Mouse (Mus musculus) midbrain, embryonic 11.5 days (tissue): ENCODE measurements at regions not wholly inside any gene's neighbourhood (a gene's known extent, or its start where the extent isn't known, plus 50 kb on each side); places are given as distances from the start of the nearest gene placed in this dataset.

Source experiments
- ATAC-seq: fragments of 200-750 bp; cut with Nextera tagmentation; 2 replicates; pipeline ENCODE4 v1.8.0; 2017; ENCODE audit warnings: moderate TSS enrichment, moderate library complexity; ENCODE audit not compliant: low FRiP score
- DNase-seq: peaks from one replicate; pipeline ENCODE4 v3.0.0; 2015; ENCODE audit warnings: low spot score; ENCODE audit errors: missing footprints
- H3K27ac ChIP-seq: fragments of 300-500 bp; sonication (generic); 2 replicates; pipeline ENCODE4 v1.5.1; 2014; ENCODE audit warnings: low read depth, low read length
- H3K27me3 ChIP-seq: fragments of 300-500 bp; sonication (generic); 2 replicates; pipeline ENCODE4 v1.6.1; 2014; ENCODE audit warnings: mild to moderate bottlenecking, low read length, moderate library complexity, mixed read lengths; ENCODE audit not compliant: control insufficient read depth, insufficient read depth
- H3K36me3 ChIP-seq: fragments of 300-500 bp; sonication (generic); 2 replicates; pipeline ENCODE4 v1.6.1; 2014; ENCODE audit warnings: mild to moderate bottlenecking, low read length, moderate library complexity, mixed read lengths; ENCODE audit not compliant: control insufficient read depth, insufficient read depth
- H3K4me1 ChIP-seq: fragments of 300-500 bp; sonication (generic); 2 replicates; pipeline ENCODE4 v1.6.1; 2014; ENCODE audit warnings: low read length; ENCODE audit not compliant: control insufficient read depth, insufficient read depth
- H3K4me2 ChIP-seq: fragments of 300-500 bp; sonication (generic); 2 replicates; pipeline ENCODE4 v1.6.1; 2014; ENCODE audit warnings: mild to moderate bottlenecking, moderate library complexity
- H3K4me3 ChIP-seq: fragments of 300-500 bp; sonication (generic); 2 replicates; pipeline ENCODE4 v1.5.1; 2014; ENCODE audit warnings: low read depth, low read length
- H3K9ac ChIP-seq: fragments of 300-500 bp; sonication (generic); 2 replicates; pipeline ENCODE4 v1.6.1; 2014; ENCODE audit warnings: low read length
- H3K9me3 ChIP-seq: fragments of 300-500 bp; sonication (generic); 2 replicates; pipeline ENCODE4 v1.6.1; 2016; ENCODE audit warnings: low read length; ENCODE audit not compliant: control insufficient read depth
- WGBS: fragments of 180-500 bp; shearing (Covaris S2); extraction: QIAGEN DNeasy Blood & Tissue Kit; methylation state at CpG from one replicate; pipeline ENCODE4 v1.1.7; 2014; 5-methylcytosine and 5-hydroxymethylcytosine counted together

- no peak overlapping the region for H3K4me3 ChIP-seq
- no peaks in the 10 kb centered on the region for H3K9me3 ChIP-seq
- WGBS: 63% methylated on average over 3 of the region's 3 CpGs
- DNase-seq: no peak
- peaks cover 4% of the 10 kb centered on the region for H3K27me3 ChIP-seq
- no peak overlapping the region for H3K9ac ChIP-seq
- H3K4me2 ChIP-seq: no peak overlapping the region
- 0 out of 2 replicates have a peak, but pooled peaks cover 6% of the 10 kb centered on the region for H3K4me1 ChIP-seq
- no peaks in the 10 kb centered on the region for H3K36me3 ChIP-seq
- ATAC-seq: no peak
- no peak overlapping the region for H3K27ac ChIP-seq
Observed at GRCm38 (mm10) chr1:13859723-13860122, 2233.4 kb downstream of the 4930444P10Rik start.

GRCm38 (mm10) chr1:13858371-13859018 lies 2234.6 kb downstream of the 4930444P10Rik start:
- Histone ChIP-seq H3K36me3 (no peaks in the 10 kb centered on the region), H3K4me1 (0 out of 2 replicates have a peak, but pooled peaks cover 6% of the 10 kb centered on the region), H3K9me3 (no peaks in the 10 kb centered on the region), H3K4me3 (no peak overlapping the region), H3K4me2 (no peak overlapping the region), H3K9ac (no peak overlapping the region), H3K27ac (no peak overlapping the region), H3K27me3 (peaks cover 4% of the 10 kb centered on the region)
- WGBS: 52% methylated on average over 6 of the region's 6 CpGs
- DNase-seq (no peak), ATAC-seq (no peak)

GRCm38 (mm10) chr1:13856998-13857397 lies 2236.1 kb downstream of the 4930444P10Rik start:
- Histone ChIP-seq H3K9me3 (no peaks in the 10 kb centered on the region), H3K9ac (no peak overlapping the region), H3K27me3 (peaks cover 4% of the 10 kb centered on the region), H3K4me1 (0 out of 2 replicates have a peak, but pooled peaks cover 6% of the 10 kb centered on the region), H3K4me2 (no peak overlapping the region), H3K4me3 (no peak overlapping the region), H3K27ac (no peak overlapping the region), H3K36me3 (no peaks in the 10 kb centered on the region)
- ATAC-seq (no peak), DNase-seq (no peak)
- 79% methylated on average over 2 of the region's 2 CpGs for WGBS

GRCm38 (mm10) chr1:13851144-13851543 lies 2242.0 kb downstream of the 4930444P10Rik start:
- 93% methylated on average over 5 of the region's 5 CpGs for WGBS
- no peak for DNase-seq

GRCm38 (mm10) chr1:13849071-13849470 lies 2244.1 kb downstream of the 4930444P10Rik start:
- no peak for ATAC-seq
- no peak overlapping the region for H3K27ac ChIP-seq
- 85% methylated on average over 4 of the region's 4 CpGs for WGBS
- H3K4me2 ChIP-seq: no peak overlapping the region
- no peaks in the 10 kb centered on the region; the same call in 1 of the 2 replicates for H3K27me3 ChIP-seq
- H3K4me1 ChIP-seq: no peaks in the 10 kb centered on the region
- no peak for DNase-seq
- no peaks in the 10 kb centered on the region for H3K9me3 ChIP-seq
- H3K9ac ChIP-seq: no peak overlapping the region
- H3K36me3 ChIP-seq: no peaks in the 10 kb centered on the region
- no peak overlapping the region for H3K4me3 ChIP-seq

More at GRCm38 (mm10) chr1:13851144-13851543, 2242.0 kb downstream of the 4930444P10Rik start:
- Histone ChIP-seq H3K9ac (no peak overlapping the region), H3K9me3 (no peaks in the 10 kb centered on the region), H3K4me1 (no peaks in the 10 kb centered on the region), H3K4me3 (no peak overlapping the region), H3K27me3 (no peaks in the 10 kb centered on the region), H3K36me3 (no peaks in the 10 kb centered on the region), H3K4me2 (no peak overlapping the region), H3K27ac (no peak overlapping the region)
- no peak for ATAC-seq

GRCm38 (mm10) chr1:13846336-13846865 lies 2246.7 kb downstream of the 4930444P10Rik start:
- Histone ChIP-seq H3K9me3 (no peaks in the 10 kb centered on the region), H3K9ac (no peak overlapping the region), H3K4me2 (no peak overlapping the region), H3K27me3 (no peaks in the 10 kb centered on the region; the same call in 1 of the 2 replicates), H3K36me3 (no peaks in the 10 kb centered on the region), H3K4me1 (no peaks in the 10 kb centered on the region), H3K27ac (no peak overlapping the region), H3K4me3 (no peak overlapping the region)
- DNase-seq (no peak), ATAC-seq (no peak)
- 71% methylated on average over 15 of the region's 15 CpGs for WGBS

GRCm38 (mm10) chr1:13840309-13840622 lies 2252.9 kb downstream of the 4930444P10Rik start:
- Histone ChIP-seq H3K9me3 (no peaks in the 10 kb centered on the region), H3K4me1 (no peaks in the 10 kb centered on the region), H3K36me3 (no peaks in the 10 kb centered on the region), H3K4me2 (no peak overlapping the region), H3K9ac (no peak overlapping the region), H3K4me3 (no peak overlapping the region), H3K27me3 (no peaks in the 10 kb centered on the region; the same call in 1 of the 2 replicates), H3K27ac (no peak overlapping the region)
- WGBS: 97% methylated on average over 1 of the region's 1 CpGs
- DNase-seq (no peak), ATAC-seq (no peak)

GRCm38 (mm10) chr1:13839619-13840308 lies 2253.4 kb downstream of the 4930444P10Rik start:
- Histone ChIP-seq H3K9me3 (no peaks in the 10 kb centered on the region), H3K4me1 (no peaks in the 10 kb centered on the region), H3K4me2 (no peak overlapping the region), H3K9ac (no peak overlapping the region), H3K27me3 (no peaks in the 10 kb centered on the region), H3K36me3 (no peaks in the 10 kb centered on the region), H3K4me3 (no peak overlapping the region), H3K27ac (no peak overlapping the region)
- 75% methylated on average over 11 of the region's 11 CpGs for WGBS
- ATAC-seq: no peak
- peak; percentile 77 for DNase-seq
